Mouse (Mus musculus) urinary bladder, postnatal 4 days (tissue): ENCODE measurements around the gene Hoxb8.

ENCODE experiments used
- DNase-seq, 2 experiments: peaks; one replicate each; pipeline ENCODE4 v3.0.0; 2021 to 2022; ENCODE audit warnings: low spot score in 2 of 2

Hoxb8 gene

DNA sequence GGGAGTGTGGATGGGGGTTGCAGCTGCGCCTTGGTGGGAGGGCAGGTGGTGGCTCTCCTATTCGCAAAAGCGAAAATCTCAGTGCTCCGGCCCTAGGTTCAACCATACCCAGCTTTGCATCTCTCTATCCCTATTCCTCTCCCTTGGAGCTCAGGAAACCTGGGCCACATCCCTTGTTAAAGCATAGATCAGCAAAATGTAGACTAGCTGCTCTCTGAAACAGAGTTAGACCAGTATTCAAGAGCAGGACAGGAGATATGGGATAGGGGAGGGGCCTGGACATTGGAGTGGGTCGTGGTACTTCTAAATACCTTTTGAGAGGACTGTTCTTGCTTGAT, 33.6 kb downstream of the Hoxb8 start:
- DNase-seq: no peak

- DNase-seq: no peak
Measured at GRCm38 (mm10) chr11:96316696-96317607, 35.2 kb downstream of the Hoxb8 start.

DNA sequence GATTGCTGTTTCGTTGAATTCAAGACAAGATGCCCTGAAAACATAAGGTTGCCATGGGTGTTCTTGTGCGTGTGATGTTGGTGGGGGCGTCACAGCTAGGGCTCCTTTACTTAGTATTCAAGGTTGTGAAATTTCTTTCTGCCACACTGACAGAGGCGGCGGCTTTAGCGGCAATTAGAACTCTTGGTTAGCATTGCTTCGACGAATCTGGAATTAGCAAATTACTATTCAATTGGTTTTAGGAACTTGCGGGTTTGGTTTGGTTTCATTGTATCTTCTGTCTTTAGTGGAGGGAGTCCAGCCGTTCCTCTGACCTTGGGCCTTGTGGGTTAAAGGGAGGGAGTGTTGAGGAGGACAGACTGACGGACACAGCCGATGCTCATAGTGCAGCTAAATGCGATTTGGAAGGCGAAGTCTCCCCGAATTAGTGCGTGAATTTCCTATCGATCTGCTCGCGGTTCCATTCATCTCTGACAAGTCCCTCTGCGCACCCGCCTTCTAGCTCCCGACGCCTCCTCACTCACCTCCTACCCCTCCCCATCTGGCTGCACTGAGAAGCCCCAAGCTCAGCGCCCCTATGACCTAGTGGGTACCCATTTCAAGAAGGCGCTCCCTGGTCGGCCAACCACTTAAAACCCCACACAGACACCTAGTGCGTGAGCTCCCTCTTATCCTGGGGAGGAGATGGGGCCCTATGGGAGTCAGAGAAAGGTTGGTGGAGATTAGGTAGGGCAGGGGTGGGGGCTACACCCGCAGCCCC, 36.1 kb downstream of the Hoxb8 start, which contains the start of gene Hoxb4:
Gene Hoxb4, plus strand, starts transcription at position 660 of the 760 bp plus-strand sequence.
- DNase-seq: no peak

DNA sequence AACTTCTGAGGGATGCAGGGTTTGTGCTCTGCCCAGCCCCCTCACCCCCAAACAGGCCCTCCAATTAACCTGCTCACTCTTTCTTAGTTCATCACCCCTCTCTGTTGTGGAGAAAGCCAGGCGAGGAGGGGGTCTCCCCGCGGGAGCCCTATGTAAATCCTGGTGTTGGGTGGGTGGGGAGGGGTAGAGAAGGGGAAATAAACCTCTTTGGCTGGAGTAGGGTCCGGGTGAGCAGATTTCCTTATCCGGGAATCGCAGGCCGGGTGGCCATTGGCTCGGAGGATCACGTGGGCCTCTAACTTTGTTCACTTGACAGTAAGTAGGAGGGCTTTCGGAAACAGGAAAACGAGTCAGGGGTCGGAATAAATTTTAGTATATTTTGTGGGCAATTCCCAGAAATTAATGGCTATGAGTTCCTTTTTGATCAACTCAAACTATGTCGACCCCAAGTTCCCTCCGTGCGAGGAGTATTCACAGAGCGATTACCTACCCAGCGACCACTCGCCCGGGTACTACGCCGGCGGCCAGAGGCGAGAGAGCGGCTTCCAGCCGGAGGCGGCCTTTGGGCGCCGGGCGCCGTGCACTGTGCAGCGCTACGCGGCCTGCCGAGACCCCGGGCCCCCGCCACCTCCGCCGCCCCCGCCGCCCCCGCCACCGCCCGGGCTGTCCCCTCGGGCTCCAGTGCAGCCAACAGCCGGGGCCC, 36.8 kb downstream of the Hoxb8 start:
- no peak for DNase-seq

DNA sequence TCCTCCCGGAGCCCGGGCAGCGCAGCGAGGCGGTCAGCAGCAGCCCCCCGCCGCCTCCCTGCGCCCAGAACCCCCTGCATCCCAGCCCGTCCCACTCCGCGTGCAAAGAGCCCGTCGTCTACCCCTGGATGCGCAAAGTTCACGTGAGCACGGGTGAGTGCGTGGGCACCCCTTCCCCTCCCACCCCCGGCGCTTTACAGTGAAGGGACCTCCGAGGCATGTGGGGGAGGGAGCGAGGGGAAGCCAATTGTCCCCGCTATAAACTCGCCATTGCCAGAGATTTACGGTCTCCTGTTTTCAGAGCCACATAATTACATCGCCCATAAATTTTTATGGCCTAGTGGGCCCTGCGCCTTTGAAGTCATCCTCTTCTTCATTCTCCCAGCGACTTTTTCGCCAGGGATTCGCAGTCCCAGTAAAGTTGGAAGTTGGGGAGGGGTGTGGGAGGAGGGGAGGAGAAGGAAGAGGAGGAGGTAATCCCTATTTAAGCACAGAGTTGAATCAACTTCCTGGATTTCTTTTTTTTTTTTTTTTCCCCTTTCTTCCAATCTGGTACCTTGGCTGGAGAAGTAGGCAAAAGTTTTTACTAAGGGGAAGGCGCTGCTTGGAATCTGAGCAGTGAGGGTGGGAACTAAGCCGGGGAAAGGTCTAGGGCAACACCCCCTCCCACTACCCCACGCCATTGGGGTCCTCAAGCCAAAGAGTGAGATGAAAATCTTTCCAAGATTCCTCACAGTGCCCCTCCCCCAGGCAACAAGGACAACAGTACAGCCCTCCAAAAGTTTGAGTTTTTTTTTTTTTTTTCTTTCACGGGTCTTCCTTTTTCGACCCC, 37.6 kb downstream of the Hoxb8 start:
- no peak for DNase-seq

- DNase-seq: no peak
Measured at GRCm38 (mm10) chr11:96319910-96320309, 38.2 kb downstream of the Hoxb8 start.

GRCm38 (mm10) chr11:96320688-96321087, 39.0 kb downstream of the Hoxb8 start:
- DNase-seq: no peak

GRCm38 (mm10) chr11:96321846-96322245, 40.1 kb downstream of the Hoxb8 start:
- DNase-seq: no peak

DNA sequence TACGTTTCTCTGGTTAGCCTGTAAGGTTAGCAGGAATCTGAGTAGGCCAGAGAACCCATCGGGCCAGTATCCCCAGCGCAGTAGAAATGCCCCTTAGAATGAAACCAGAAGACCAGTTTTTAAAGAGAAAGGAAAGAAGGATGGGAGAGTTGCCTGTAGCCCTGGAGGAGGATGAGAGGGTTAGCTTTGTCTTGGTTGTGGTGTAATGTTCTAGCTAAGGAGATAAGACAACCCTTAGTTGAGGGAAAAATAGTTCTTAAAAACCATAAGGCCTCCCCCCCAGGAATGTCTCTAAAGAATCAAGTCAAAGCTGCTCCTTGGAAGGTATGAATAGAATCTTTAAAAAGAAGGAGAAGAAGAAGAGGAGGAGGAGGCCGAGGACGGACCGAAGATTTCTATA, 41.0 kb downstream of the Hoxb8 start:
- no peak for DNase-seq

DNA sequence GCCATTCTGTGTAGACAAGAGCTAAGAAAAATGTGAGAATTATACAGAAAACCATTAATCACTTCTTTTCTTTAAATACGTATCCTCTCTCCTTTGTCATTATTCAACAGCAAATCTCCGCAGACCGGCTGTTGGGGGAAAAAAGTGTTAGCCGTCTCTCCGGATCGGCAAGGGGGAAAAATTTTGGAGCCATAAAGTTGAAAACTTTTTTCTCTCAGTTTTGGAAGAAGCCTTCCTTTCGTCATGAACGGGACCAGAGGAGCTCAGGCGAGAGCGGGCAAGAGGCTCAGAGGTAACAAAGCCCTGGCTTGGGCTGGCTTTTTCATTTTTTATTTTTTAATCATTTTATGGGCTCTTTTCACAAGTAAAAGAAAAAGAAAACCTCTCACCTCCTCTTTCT, 41.4 kb downstream of the Hoxb8 start, which contains the start of gene Hoxb3:
Gene Hoxb3, plus strand, starts transcription at position 173 of the 400 bp plus-strand sequence.
- no peak for DNase-seq

- no peak for DNase-seq
Measured at GRCm38 (mm10) chr11:96324125-96324524, 42.4 kb downstream of the Hoxb8 start.

DNA sequence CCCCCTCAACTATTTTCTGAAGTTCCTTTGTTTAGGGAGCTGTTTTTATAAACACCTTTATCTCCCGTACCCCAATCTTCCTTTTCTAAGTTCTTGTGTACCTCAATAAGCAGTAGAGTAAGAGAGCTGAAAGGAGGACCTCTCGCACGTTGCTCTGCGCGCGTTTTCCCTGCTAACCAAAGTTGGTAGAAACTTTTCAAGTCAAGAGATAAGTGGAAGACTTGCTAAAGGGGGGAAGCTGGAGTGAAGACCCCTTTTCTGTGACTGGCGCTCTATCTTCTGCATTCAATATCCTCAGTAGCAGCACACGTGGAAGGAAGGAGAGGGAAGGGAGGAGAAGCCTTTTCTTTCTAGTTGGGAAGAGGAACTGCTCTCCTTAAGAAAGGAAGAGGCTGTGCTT, 43.3 kb downstream of the Hoxb8 start:
- no peak for DNase-seq

- no peak for DNase-seq
Measured at GRCm38 (mm10) chr11:96325747-96326212, 44.1 kb downstream of the Hoxb8 start.

GRCm38 (mm10) chr11:96326705-96327104, 45.0 kb downstream of the Hoxb8 start:
- DNase-seq: no peak

- DNase-seq: no peak
Measured at GRCm38 (mm10) chr11:96327122-96327521, 45.4 kb downstream of the Hoxb8 start.

- DNase-seq: no peak
Measured at GRCm38 (mm10) chr11:96327750-96328149, 46.0 kb downstream of the Hoxb8 start.

- no peak for DNase-seq
Measured at GRCm38 (mm10) chr11:96328605-96329004, 46.9 kb downstream of the Hoxb8 start.

DNA sequence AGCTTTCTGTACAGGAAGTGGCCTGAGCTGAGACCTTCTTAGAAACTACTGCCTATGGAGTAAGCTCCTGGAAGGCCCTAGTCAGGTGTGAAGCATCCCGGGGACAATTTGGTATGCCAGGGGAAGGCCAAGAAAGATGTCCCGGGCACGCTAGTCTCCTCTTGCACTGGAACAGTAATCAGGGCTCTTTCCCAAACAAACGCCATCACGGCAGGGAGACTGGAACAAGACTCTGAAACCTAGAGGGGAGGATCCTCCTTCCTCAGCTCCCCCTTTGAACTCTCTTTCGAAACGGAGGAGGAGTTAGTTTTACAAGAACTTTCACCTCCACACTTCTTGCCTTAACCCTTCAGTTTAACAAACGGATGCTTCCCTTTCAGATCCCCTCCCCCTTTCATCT, 50.4 kb downstream of the Hoxb8 start:
- DNase-seq: no peak

GRCm38 (mm10) chr11:96332618-96333032, 50.9 kb downstream of the Hoxb8 start:
- DNase-seq: no peak

DNA sequence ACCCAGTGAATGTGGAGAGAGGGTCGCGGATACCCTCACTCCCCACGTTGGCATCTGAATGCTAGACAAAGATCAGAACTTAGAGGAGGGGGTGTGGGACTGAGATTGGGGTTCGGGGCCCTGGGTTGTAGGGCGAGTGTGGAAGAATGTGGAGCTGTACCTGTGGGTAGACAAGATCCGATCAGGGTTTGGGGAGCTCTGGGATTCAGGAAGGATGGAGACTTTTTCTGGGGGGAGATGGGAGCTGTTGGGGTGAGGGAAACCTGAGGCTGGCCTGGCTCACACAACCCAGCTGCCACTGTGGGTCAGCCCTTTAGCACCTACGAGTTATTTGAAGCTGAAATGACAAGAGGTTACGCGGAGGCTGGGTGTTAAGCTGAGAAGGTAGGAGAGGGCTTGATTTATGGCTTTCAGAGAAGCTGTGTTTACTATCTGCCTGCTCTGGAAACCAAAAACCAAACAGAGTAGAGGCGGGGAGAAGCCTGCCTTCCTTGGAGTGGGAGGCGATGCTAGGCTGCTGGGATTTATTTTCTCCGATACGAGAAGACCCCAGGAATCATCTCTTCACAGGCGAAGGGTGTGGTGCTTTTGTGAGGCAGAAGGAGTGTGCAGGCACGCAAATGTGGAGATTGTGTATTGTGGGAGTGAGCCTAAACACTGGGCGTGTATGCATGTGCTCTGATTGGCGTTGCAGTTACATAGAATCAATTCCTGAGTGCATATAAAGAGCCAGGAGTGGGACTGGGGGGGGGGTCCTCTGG, 51.7 kb downstream of the Hoxb8 start:
- DNase-seq: no peak
